ENCODE assay signal across 26 mouse cellular contexts in the genomic region with DNA sequence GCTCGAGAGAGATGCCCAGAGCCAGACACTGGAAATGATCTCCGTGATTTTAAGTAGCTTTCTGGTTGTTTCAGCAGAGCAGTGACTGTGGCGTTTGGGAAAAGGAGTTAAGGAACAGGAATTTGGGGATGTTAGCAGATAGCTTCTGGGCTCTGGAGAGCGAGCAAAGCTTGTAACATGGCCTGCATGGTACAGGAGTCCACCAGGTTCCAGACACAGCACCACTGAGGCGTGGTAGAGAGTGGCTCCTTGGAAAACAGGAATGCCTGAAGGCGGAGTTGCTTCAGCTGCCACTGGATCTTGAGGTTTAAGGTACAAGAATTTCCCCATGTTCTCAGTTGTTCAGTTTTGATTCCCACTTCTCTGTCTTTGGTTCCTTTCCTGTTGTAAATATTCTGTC. TPM values are rescaled to one million over a fixed set of nuclear protein-coding genes. Genes with fewer than 3 reads are reported as not detected.
DNase-seq lines count a peak whose midpoint lies in the region; ATAC-seq lines count a peak whose summit lies in the region.
"Had no signal": no experiment of that assay in that cellular context is flagged by ENCODE, and none has a peak within 500 bp of the region (broad histone marks: within the 10 kb centered on the region; RNA-seq: fewer than 3 reads in every experiment).

No protein-coding gene starts in this region.

- H3K4me3 ChIP-seq in kidney, embryonic 15.5 days (replicated peaks): no peak overlapping the region
- no peak overlapping the region for H3K4me3 ChIP-seq in kidney, embryonic 16.5 days (ENCODE audit: low read length)
- H3K4me3 ChIP-seq: embryonic facial prominence, embryonic 10.5 days; embryonic facial prominence, embryonic 13.5 days; erythroblast, embryonic 14.5 days; forebrain, embryonic 12.5 days; forebrain, embryonic 15.5 days; heart, adult 2 months; heart, embryonic 10.5 days; heart, embryonic 13.5 days; hindbrain, embryonic 12.5 days; hindbrain, embryonic 15.5 days had no signal

- ATAC-seq in kidney, embryonic 15.5 days (replicated peaks; ENCODE audit: low FRiP score): no peak
- 0 out of 2 replicates have a peak, but pooled peaks have one; percentile 54 for ATAC-seq in kidney, embryonic 16.5 days (ENCODE audit: low FRiP score, low TSS enrichment)
- ATAC-seq: CD4-positive, CD25-positive, alpha-beta regulatory T cell, adult 4 months; forebrain, embryonic 15.5 days had no signal

- H3K36me3 ChIP-seq in kidney, embryonic 15.5 days: peaks cover 10% of the 10 kb centered on the region
- 0 out of 2 replicates have a peak, but pooled peaks cover 8% of the 10 kb centered on the region for H3K36me3 ChIP-seq in kidney, embryonic 16.5 days (ENCODE audit: insufficient read depth, low read length)
- H3K36me3 ChIP-seq: forebrain, embryonic 12.5 days; forebrain, embryonic 15.5 days; heart, embryonic 10.5 days; hindbrain, embryonic 15.5 days had no signal

- no peak overlapping the region for H3K9ac ChIP-seq in kidney, embryonic 15.5 days
- H3K9ac ChIP-seq in kidney, embryonic 16.5 days (replicated peaks; ENCODE audit: low read length): no peak overlapping the region
- H3K9ac ChIP-seq: embryonic facial prominence, embryonic 13.5 days; forebrain, embryonic 12.5 days; forebrain, embryonic 15.5 days; heart, embryonic 13.5 days; hindbrain, embryonic 12.5 days; hindbrain, embryonic 15.5 days had no signal

- WGBS in kidney, embryonic 15.5 days: 78% methylated on average over 6 of the region's 6 CpGs
- WGBS in kidney, embryonic 16.5 days: 81% methylated on average over 6 of the region's 6 CpGs

- no peaks in the 10 kb centered on the region for H3K27me3 ChIP-seq in kidney, embryonic 15.5 days
- H3K27me3 ChIP-seq in kidney, embryonic 16.5 days (ENCODE audit: insufficient read depth, low read length): no peaks in the 10 kb centered on the region
- H3K27me3 ChIP-seq: embryonic facial prominence, embryonic 13.5 days; heart, embryonic 13.5 days; hindbrain, embryonic 12.5 days; hindbrain, embryonic 15.5 days had no signal

- no peaks in the 10 kb centered on the region for H3K9me3 ChIP-seq in kidney, embryonic 15.5 days (replicated peaks)
- H3K9me3 ChIP-seq in kidney, embryonic 16.5 days (ENCODE audit: low read length): no peaks in the 10 kb centered on the region
- H3K9me3 ChIP-seq: embryonic facial prominence, embryonic 10.5 days; embryonic facial prominence, embryonic 13.5 days; forebrain, embryonic 12.5 days; forebrain, embryonic 15.5 days; heart, embryonic 10.5 days; heart, embryonic 13.5 days; hindbrain, embryonic 12.5 days; hindbrain, embryonic 15.5 days had no signal

- H3K27ac ChIP-seq in kidney, embryonic 15.5 days: 0 out of 2 replicates have a peak overlapping the region, but pooled peaks have one; percentile 33
- no peak overlapping the region for H3K27ac ChIP-seq in kidney, embryonic 16.5 days (ENCODE audit: low read length)
- H3K27ac ChIP-seq: embryonic facial prominence, embryonic 10.5 days; embryonic facial prominence, embryonic 13.5 days; forebrain, embryonic 12.5 days; forebrain, embryonic 15.5 days; heart, adult 2 months; heart, embryonic 10.5 days; heart, embryonic 13.5 days; hindbrain, embryonic 12.5 days; hindbrain, embryonic 15.5 days had no signal

- peaks cover 5% of the 10 kb centered on the region; the same call in 1 of the 2 replicates for H3K4me1 ChIP-seq in kidney, embryonic 15.5 days
- no peaks in the 10 kb centered on the region for H3K4me1 ChIP-seq in kidney, embryonic 16.5 days (ENCODE audit: insufficient read depth, low read length)
- H3K4me1 ChIP-seq: forebrain, embryonic 12.5 days; forebrain, embryonic 15.5 days; hindbrain, embryonic 12.5 days had no signal

- peak; percentile 44 for DNase-seq in kidney, adult 11 months
- no peak for DNase-seq in kidney, adult 18-20 months
- peak; percentile 56 to 65 for DNase-seq in kidney, postnatal 36 days
- DNase-seq in spleen, postnatal 10 days (ENCODE audit: low spot score in 2 of 2): no peak
- DNase-seq: adrenal gland, adult 2 months; adrenal gland, postnatal 14 days; cerebellum, adult 11-12 months; cerebellum, adult 8-10 months; cerebellum, postnatal 10 days; cerebellum, postnatal 36 days; embryo, embryonic 11 days; gastrocnemius, postnatal 25 days; heart, adult 2 months; heart, postnatal 14 days had no signal

- no peak overlapping the region for H3K4me2 ChIP-seq in kidney, embryonic 15.5 days
- H3K4me2 ChIP-seq in kidney, embryonic 16.5 days (replicated peaks; ENCODE audit: low read depth, low read length): no peak overlapping the region
- H3K4me2 ChIP-seq: embryonic facial prominence, embryonic 13.5 days; forebrain, embryonic 12.5 days; forebrain, embryonic 15.5 days; heart, embryonic 13.5 days; hindbrain, embryonic 12.5 days; hindbrain, embryonic 15.5 days had no signal

RNA-seq across cellular contexts. Expression of a gene that starts 40.3 kb away (rescaled TPM):
- polyA plus RNA-seq in kidney, embryonic 15.5 days (2015; fragmentation: Nextera tagmentation; extraction: Ambion mirVana): 47.1 and 49.5 TPM in 2 replicates
- 39.5 and 44.9 TPM in 2 replicates for polyA plus RNA-seq in kidney, embryonic 16.5 days (2015; fragmentation: Nextera tagmentation; extraction: Ambion mirVana)

RNA-seq across cellular contexts. Expression of a gene that starts 59.9 kb away (rescaled TPM):
- 27.8 and 28.0 TPM in 2 replicates for polyA plus RNA-seq in kidney, embryonic 15.5 days (2015; fragmentation: Nextera tagmentation; extraction: Ambion mirVana)
- polyA plus RNA-seq in kidney, embryonic 16.5 days (2015; fragmentation: Nextera tagmentation; extraction: Ambion mirVana): 23.9 and 25.6 TPM in 2 replicates

Comparison
In these comparisons a context has a peak if more than half of its experiments do, and no peak if none do; other contexts are left out.
1. DNase-seq: peak in kidney, adult 11 months (single experiment) and kidney, postnatal 36 days (2 of 2); none in kidney, adult 18-20 months (single experiment) and spleen, postnatal 10 days (0 of 2).